Mouse (Mus musculus): ENCODE results near the gene Elf5. TPM values are rescaled to one million over a fixed set of nuclear protein-coding genes. Genes with fewer than 3 reads are reported as not detected.

The Elf5 gene
- polyA plus RNA-seq, 1 experiment from 2014 or later, result 4.9 TPM

- H3K4me3 ChIP-seq (ENCODE audit: low read depth, low read length), result no peak overlapping the region
- H3K4me2 ChIP-seq, result no peak overlapping the region
- H3K9me3 ChIP-seq (ENCODE audit: low read depth, low read length), result no peaks in the 10 kb centered on the region
- H3K36me3 ChIP-seq (ENCODE audit: insufficient read depth), result no peaks in the 10 kb centered on the region
- no peak overlapping the region for H3K9ac ChIP-seq
- no peaks in the 10 kb centered on the region for H3K4me1 ChIP-seq (ENCODE audit: insufficient read depth)
- 51% methylated on average over 4 of the region's 4 CpGs for WGBS
- H3K27ac ChIP-seq (ENCODE audit: low read depth), result no peak overlapping the region
- no peak for DNase-seq
- no peak for TF ChIP-seq CTCF (IDR thresholded peaks at IDR 0.05; ENCODE audit: low read depth)
- H3K27me3 ChIP-seq (ENCODE audit: insufficient read depth, low read length), result no peaks in the 10 kb centered on the region
- ATAC-seq (ENCODE audit: insufficient read depth), result no peak
Measured at GRCm38 (mm10) chr2:103493827-103494226, 82.3 kb downstream of the Elf5 start.

GRCm38 (mm10) chr2:103495633-103496418 is 84.3 kb downstream of the Elf5 start:
- Histone ChIP-seq H3K4me2 (no peak overlapping the region), H3K27me3 (ENCODE audit: insufficient read depth, low read length) (no peaks in the 10 kb centered on the region), H3K27ac (ENCODE audit: low read depth) (no peak overlapping the region), H3K36me3 (ENCODE audit: insufficient read depth) (no peaks in the 10 kb centered on the region), H3K9ac (no peak overlapping the region), H3K4me3 (ENCODE audit: low read depth, low read length) (no peak overlapping the region), H3K4me1 (ENCODE audit: insufficient read depth) (no peaks in the 10 kb centered on the region), H3K9me3 (ENCODE audit: low read depth, low read length) (no peaks in the 10 kb centered on the region)
- 80% methylated on average over 6 of the region's 6 CpGs for whole genome bisulfite sequencing
- DNase-seq (no peak), ATAC-seq (ENCODE audit: insufficient read depth) (no peak)
- TF ChIP-seq CTCF (IDR thresholded peaks at IDR 0.05; ENCODE audit: low read depth), result no peak

Other genes with a start within 250 kb of the Elf5 start
- gene Ehf, start 108.4 kb upstream of the Elf5 start, polyA plus RNA-seq (2014; fragmentation: Nextera tagmentation; extraction: Ambion mirVana), result 3.0 and 3.5 TPM in 2 replicates
- 89.8 and 94.7 TPM in 2 replicates for gene Cat, start 73.5 kb downstream of the Elf5 start, polyA plus RNA-seq (2014; fragmentation: Nextera tagmentation; extraction: Ambion mirVana)
- gene Abtb2, start 154.6 kb downstream of the Elf5 start, polyA plus RNA-seq (2014; fragmentation: Nextera tagmentation; extraction: Ambion mirVana), result 6.5 and 8.0 TPM in 2 replicates

All from lung, embryonic 14.5 days (tissue).